Mouse (Mus musculus) ES-Bruce4 (cell line): Measurements from ENCODE around the gene Gm12355.

ENCODE experiments used
- CTCF ChIP-seq: IDR thresholded peaks from one replicate; pipeline ENCODE4 v1.8.1; 2011; ENCODE audit warnings: low read depth, low read length
- POLR2A ChIP-seq: IDR thresholded peaks from one replicate; pipeline ENCODE4 v1.8.1; 2011; ENCODE audit warnings: low read length; ENCODE audit not compliant: insufficient read depth

DNA sequence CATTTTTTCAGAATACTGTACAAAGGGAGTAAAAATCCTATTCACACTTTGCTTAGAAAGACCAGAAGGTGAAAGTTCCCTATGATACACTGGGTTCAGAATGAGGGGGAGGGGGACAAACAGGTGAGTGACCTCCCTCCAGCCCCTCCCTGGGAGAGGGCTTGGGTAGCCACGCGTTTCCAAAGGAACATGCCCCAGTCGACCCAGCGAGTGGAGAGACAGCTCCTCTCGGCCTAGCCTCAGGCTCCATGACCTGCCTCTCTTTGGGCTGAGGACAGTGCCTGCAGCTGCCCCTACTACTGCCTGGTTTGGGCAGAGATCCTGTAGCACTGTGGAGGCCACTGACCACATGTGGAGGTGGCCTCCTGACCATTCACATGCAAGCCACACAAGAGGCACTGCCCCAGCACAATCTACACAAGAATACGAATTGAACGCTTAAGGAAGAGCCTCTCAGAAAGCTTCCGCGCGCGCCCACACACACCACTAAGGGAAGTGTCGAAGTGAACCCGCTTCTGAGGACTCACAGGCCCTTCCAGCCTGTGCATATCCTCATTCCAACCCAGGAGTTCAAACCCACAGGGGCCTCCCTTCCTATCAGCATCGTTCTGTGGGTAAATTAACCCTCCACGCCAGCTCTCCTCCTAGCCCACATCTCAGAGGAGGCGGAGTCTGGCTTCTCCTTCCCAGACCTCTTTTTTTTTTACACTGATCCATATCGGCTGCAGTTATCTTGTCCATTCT lies 44.0 kb downstream of the Gm12355 start:
- no peak for TF ChIP-seq POLR2A
- no peak for TF ChIP-seq CTCF
